Mouse (Mus musculus) fibroblast of lung, adult 2 months (primary cell): ENCODE results near the gene Cdcp1.

Source experiments
- DNase-seq: peaks from one replicate; pipeline ENCODE4 v3.0.0-alpha.2; 2011; ENCODE audit warnings: low read depth

The Cdcp1 gene

GRCm38 (mm10) chr9:123215621-123216440 is at the start of gene Cdcp1:
Cdcp1 (minus strand) TSS chr9:123216038.
- DNase-seq = no peak

GRCm38 (mm10) chr9:123260611-123261021 is 44.8 kb upstream of the Cdcp1 start, which contains the start of gene Tmem158:
Tmem158 (minus strand) TSS chr9:123260764.
- DNase-seq = no peak

- no peak for DNase-seq
Observed at GRCm38 (mm10) chr9:123259896-123260610, 44.2 kb upstream of the Cdcp1 start.

GRCm38 (mm10) chr9:123259461-123259895 is 43.6 kb upstream of the Cdcp1 start:
- no peak for DNase-seq

- DNase-seq = no peak
Observed at GRCm38 (mm10) chr9:123258796-123259195, 43.0 kb upstream of the Cdcp1 start.

- DNase-seq = no peak
Observed at GRCm38 (mm10) chr9:123255736-123256135, 39.9 kb upstream of the Cdcp1 start.

GRCm38 (mm10) chr9:123247992-123248391 is 32.2 kb upstream of the Cdcp1 start:
- DNase-seq = no peak

- no peak for DNase-seq
Observed at GRCm38 (mm10) chr9:123245146-123245545, 29.3 kb upstream of the Cdcp1 start.

GRCm38 (mm10) chr9:123243988-123244387 is 28.1 kb upstream of the Cdcp1 start:
- peak; percentile 83 for DNase-seq

GRCm38 (mm10) chr9:123241191-123241590 is 25.4 kb upstream of the Cdcp1 start:
- no peak for DNase-seq

- DNase-seq = no peak
Observed at GRCm38 (mm10) chr9:123240751-123241150, 24.9 kb upstream of the Cdcp1 start.

GRCm38 (mm10) chr9:123240271-123240670 is 24.4 kb upstream of the Cdcp1 start:
- DNase-seq = no peak

GRCm38 (mm10) chr9:123239651-123240050 is 23.8 kb upstream of the Cdcp1 start:
- DNase-seq = no peak

GRCm38 (mm10) chr9:123238256-123239045 is 22.6 kb upstream of the Cdcp1 start:
- DNase-seq = no peak

- peak; percentile 73 for DNase-seq
Observed at GRCm38 (mm10) chr9:123237739-123238138, 21.9 kb upstream of the Cdcp1 start.

GRCm38 (mm10) chr9:123235621-123236020 is 19.8 kb upstream of the Cdcp1 start:
- DNase-seq = no peak

GRCm38 (mm10) chr9:123229826-123230225 is 14.0 kb upstream of the Cdcp1 start:
- DNase-seq = no peak

- DNase-seq = no peak
Observed at GRCm38 (mm10) chr9:123228671-123229070, 12.8 kb upstream of the Cdcp1 start.

- no peak for DNase-seq
Observed at GRCm38 (mm10) chr9:123227106-123227750, 11.4 kb upstream of the Cdcp1 start.

- no peak for DNase-seq
Observed at GRCm38 (mm10) chr9:123224863-123225431, 9.1 kb upstream of the Cdcp1 start.

- DNase-seq = no peak
Observed at GRCm38 (mm10) chr9:123219826-123220225, 4.0 kb upstream of the Cdcp1 start.
